Mouse (Mus musculus) lung, adult 2 months (tissue): ENCODE measurements around the gene Rps3.

Source experiments
- CTCF ChIP-seq: fragments of 200-500 bp; IDR thresholded peaks from 2 replicates; pipeline ENCODE4 v1.5.1; 2011; ENCODE audit warnings: mild to moderate bottlenecking, low read length, control low read depth; ENCODE audit not compliant: insufficient read depth
- POLR2A ChIP-seq: fragments of 200-500 bp; IDR thresholded peaks from 2 replicates; pipeline ENCODE4 v1.6.1; 2011; ENCODE audit warnings: low read depth, mild to moderate bottlenecking, control low read depth, low read length, borderline replicate concordance; ENCODE audit errors: extremely low read depth

DNA sequence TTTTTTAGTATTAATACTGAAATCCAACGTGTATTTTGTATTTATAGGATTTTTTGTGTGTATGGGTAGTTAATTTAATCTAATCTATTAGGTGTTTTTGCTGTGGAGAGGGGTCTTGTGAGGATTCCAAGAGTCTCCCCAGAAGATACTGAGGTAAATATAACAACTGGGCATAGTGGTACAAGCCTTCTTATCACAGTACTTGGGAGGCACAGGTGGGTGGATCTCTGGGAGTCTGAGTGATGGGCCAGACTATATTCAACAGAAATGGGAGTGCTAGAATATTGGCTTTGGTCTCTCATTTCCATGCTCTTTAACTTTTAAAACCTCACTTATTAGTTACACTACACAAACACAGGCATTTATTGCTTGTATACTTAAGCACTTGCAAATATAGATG, 17.6 kb upstream of the Rps3 start:
- TF ChIP-seq CTCF: no peak
- TF ChIP-seq POLR2A: no peak
